Mouse (Mus musculus): ENCODE measurements around the gene Sla2.
"Not testable (repeated sequence)": the region's sequence is repeated elsewhere in the genome, so short reads cannot be mapped to it uniquely, and the experiment has no call there.

The Sla2 gene

GRCm38 (mm10) chr2:156838839-156839238 is 48.2 kb downstream of the Sla2 start:
- DNase-seq = no peak

- no peak for DNase-seq
These were observed 52.7 kb downstream of the Sla2 start for GRCm38 (mm10) chr2:156834336-156834735.

DNA sequence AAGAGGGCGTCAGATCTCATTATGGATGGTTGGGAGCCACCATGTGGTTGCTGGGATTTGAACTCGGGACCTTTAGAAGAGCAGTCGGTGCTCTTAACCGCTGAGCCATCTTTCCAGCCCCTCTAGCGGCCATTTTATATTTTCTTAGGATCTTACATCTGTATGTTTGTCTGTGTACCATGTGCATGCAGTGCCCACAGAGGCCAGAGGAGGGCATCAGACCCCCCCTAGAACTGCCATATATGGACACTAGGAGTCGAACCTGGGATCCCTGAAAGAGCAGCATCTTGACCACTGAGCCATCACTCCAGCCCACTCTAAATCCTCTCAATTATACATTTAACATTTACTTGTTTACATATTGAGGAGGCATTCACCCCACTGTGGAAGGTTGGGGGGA is 61.9 kb downstream of the Sla2 start:
- not testable (repeated sequence) for DNase-seq
